Mouse (Mus musculus) stomach, embryonic 16.5 days (tissue): ENCODE results near the gene Sox9. TPM values are rescaled to one million over a fixed set of nuclear protein-coding genes. Genes with fewer than 3 reads are reported as not detected.

Experiments used
- ATAC-seq: fragments of 200-750 bp; cut with Nextera tagmentation; 2 replicates; pipeline ENCODE4 v1.8.0; 2017; ENCODE audit warnings: moderate number of reproducible peaks, moderate TSS enrichment; ENCODE audit not compliant: insufficient read depth, low FRiP score
- H3K27ac ChIP-seq: fragments of 300-500 bp; sonication (generic); 2 replicates; pipeline ENCODE4 v1.5.1; 2014; ENCODE audit warnings: low read length
- H3K27me3 ChIP-seq: fragments of 300-500 bp; sonication (generic); 2 replicates; pipeline ENCODE4 v1.6.1; 2014; ENCODE audit warnings: low read length, control low read depth, mixed read lengths; ENCODE audit not compliant: control insufficient read depth, insufficient read depth
- H3K36me3 ChIP-seq: fragments of 300-500 bp; sonication (generic); 2 replicates; pipeline ENCODE4 v1.6.1; 2014; ENCODE audit warnings: low read length; ENCODE audit not compliant: control insufficient read depth, insufficient read depth
- H3K4me1 ChIP-seq: fragments of 300-500 bp; sonication (generic); 2 replicates; pipeline ENCODE4 v1.6.1; 2014; ENCODE audit warnings: low read length, control low read depth, mixed read lengths; ENCODE audit not compliant: control insufficient read depth, insufficient read depth
- H3K4me2 ChIP-seq: fragments of 300-500 bp; sonication (generic); 2 replicates; pipeline ENCODE4 v1.6.1; 2014; ENCODE audit warnings: low read depth, low read length, mixed read lengths
- H3K4me3 ChIP-seq: fragments of 300-500 bp; sonication (generic); replicated peaks from 2 replicates; pipeline ENCODE4 v1.5.1; 2014; ENCODE audit warnings: mild to moderate bottlenecking, low read length
- H3K9ac ChIP-seq: fragments of 300-500 bp; sonication (generic); 2 replicates; pipeline ENCODE4 v1.6.1; 2014; ENCODE audit warnings: low read length
- H3K9me3 ChIP-seq: fragments of 300-500 bp; sonication (generic); replicated peaks from 2 replicates; pipeline ENCODE4 v1.6.1; 2016; ENCODE audit warnings: low read length, control low read depth; ENCODE audit not compliant: control insufficient read depth
- WGBS: fragments of 180-500 bp; shearing (Covaris S2); extraction: QIAGEN DNeasy Blood & Tissue Kit; methylation state at CpG from one replicate; pipeline ENCODE4 v1.1.7; 2014; 5-methylcytosine and 5-hydroxymethylcytosine counted together
- polyA plus RNA-seq: library from polyadenylated mRNA; unstranded; fragments of >200 nt; fragmentation: Nextera tagmentation; extraction: Ambion mirVana; gene quantifications from 2 replicates; pipeline ENCODE4 v1.2.1, GENCODE M21; 2015

The Sox9 gene
- polyA plus RNA-seq: 31.2 and 32.4 TPM in 2 replicates

DNA sequence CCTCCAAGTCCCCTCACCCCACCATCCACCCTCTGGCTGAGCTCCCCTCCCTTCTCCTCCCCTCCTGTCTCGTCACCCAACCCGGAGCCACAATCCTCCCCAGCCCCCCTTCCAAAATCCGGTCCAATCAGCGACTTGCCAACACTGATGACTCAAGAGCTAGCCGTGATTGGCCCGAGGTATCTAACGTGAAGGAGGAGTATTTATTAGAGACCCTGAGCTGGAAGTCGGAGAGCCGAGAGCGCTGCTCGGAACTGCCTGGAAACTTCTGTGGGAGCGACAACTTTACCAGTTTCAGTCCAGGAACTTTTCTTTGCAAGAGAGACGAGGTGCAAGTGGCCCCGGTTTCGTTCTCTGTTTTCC is at the start of gene Sox9:
Gene Sox9, plus strand, starts transcription at position 231 of the 363 bp plus-strand sequence.
- peak within 1 kb of the TSS; percentile 85 for H3K4me2 ChIP-seq
- H3K27ac ChIP-seq: peak within 1 kb of the TSS; percentile 95
- H3K9ac ChIP-seq: peak within 1 kb of the TSS; percentile 90
- H3K4me3 ChIP-seq: peak within 1 kb of the TSS; percentile 80
- peak; percentile 90 for ATAC-seq
- no peaks in the 10 kb centered on the region for H3K9me3 ChIP-seq
- H3K4me1 ChIP-seq: peaks cover 14% of the 10 kb centered on the region
- H3K27me3 ChIP-seq: peaks cover 5% of the 10 kb centered on the region; the same call in 1 of the 2 replicates
- WGBS: under 1% methylated on average over 15 of the region's 15 CpGs
- H3K36me3 ChIP-seq: no peaks in the 10 kb centered on the region

DNA sequence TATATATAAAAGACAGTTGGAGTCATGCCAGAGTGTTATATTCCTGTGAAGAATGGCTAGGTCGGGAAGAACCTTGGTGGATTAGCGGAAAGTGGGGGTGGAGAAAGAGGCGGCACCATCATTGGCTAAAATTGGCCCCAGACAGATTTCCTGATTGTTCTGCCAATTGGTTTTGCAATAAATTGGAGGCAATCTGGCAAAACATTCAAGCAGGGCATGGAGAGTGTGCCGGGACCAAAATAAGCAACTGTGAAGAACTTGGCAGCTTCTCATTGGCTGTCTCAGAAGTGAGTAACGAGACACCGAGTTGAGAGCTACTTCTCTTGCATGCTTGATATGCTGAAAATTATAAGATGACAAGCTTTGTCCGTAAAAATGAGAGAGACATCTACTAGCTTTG is 49.6 kb upstream of the Sox9 start:
- Histone ChIP-seq H3K4me3 (no peak overlapping the region), H3K4me2 (no peak overlapping the region), H3K36me3 (no peaks in the 10 kb centered on the region), H3K27me3 (no peaks in the 10 kb centered on the region), H3K4me1 (peaks cover 8% of the 10 kb centered on the region; the same call in 1 of the 2 replicates), H3K9ac (no peak overlapping the region), H3K9me3 (no peaks in the 10 kb centered on the region), H3K27ac (no peak overlapping the region)
- 69% methylated on average over 7 of the region's 7 CpGs for WGBS
- ATAC-seq: no peak

- H3K27ac ChIP-seq: no peak overlapping the region
- no peak for ATAC-seq
- 62% methylated on average over 5 of the region's 5 CpGs for WGBS
These were observed 45.0 kb upstream of the Sox9 start for GRCm38 (mm10) chr11:112737071-112737470.

GRCm38 (mm10) chr11:112739681-112740080 is 42.3 kb upstream of the Sox9 start:
- no peak overlapping the region for H3K9ac ChIP-seq
- ATAC-seq: no peak
- no peaks in the 10 kb centered on the region for H3K36me3 ChIP-seq
- H3K4me1 ChIP-seq: no peaks in the 10 kb centered on the region
- no peak overlapping the region for H3K27ac ChIP-seq
- no peak overlapping the region for H3K4me2 ChIP-seq
- H3K9me3 ChIP-seq: no peaks in the 10 kb centered on the region
- no peaks in the 10 kb centered on the region for H3K27me3 ChIP-seq
- 68% methylated on average over 1 of the region's 1 CpGs for WGBS
- H3K4me3 ChIP-seq: no peak overlapping the region

More at GRCm38 (mm10) chr11:112737071-112737470, 45.0 kb upstream of the Sox9 start:
- Histone ChIP-seq H3K4me3 (no peak overlapping the region), H3K9ac (no peak overlapping the region), H3K4me1 (no peaks in the 10 kb centered on the region), H3K27me3 (no peaks in the 10 kb centered on the region), H3K9me3 (no peaks in the 10 kb centered on the region), H3K36me3 (no peaks in the 10 kb centered on the region), H3K4me2 (no peak overlapping the region)

DNA sequence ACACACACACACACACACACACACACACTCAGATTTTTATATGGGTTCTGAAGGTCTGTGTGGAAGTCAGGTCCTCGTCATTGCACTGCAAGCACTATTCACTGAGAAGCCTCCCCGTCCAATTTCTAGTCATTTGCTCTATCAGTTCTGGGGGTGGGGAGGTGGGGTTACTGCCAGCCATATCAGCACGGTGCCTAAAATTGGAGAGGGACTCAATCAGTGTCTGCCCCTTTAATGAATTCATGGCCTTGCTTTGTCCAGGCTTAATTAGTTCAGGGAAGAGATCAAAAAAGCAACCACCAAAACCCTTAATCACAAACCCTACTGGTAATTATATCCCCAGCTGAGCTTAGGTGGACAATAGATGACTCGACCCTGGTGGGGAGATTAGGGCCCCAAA is 25.5 kb upstream of the Sox9 start:
- H3K36me3 ChIP-seq: no peaks in the 10 kb centered on the region
- no peak overlapping the region for H3K27ac ChIP-seq
- H3K4me2 ChIP-seq: no peak overlapping the region
- no peak overlapping the region for H3K4me3 ChIP-seq
- no peaks in the 10 kb centered on the region for H3K4me1 ChIP-seq
- no peaks in the 10 kb centered on the region for H3K9me3 ChIP-seq
- no peaks in the 10 kb centered on the region for H3K27me3 ChIP-seq
- ATAC-seq: no peak
- H3K9ac ChIP-seq: no peak overlapping the region
- WGBS: 64% methylated on average over 4 of the region's 4 CpGs

- H3K4me2 ChIP-seq: no peak overlapping the region
- H3K27ac ChIP-seq: no peak overlapping the region
- no peak for ATAC-seq
- H3K27me3 ChIP-seq: no peaks in the 10 kb centered on the region
- H3K4me3 ChIP-seq: no peak overlapping the region
- H3K4me1 ChIP-seq: no peaks in the 10 kb centered on the region
- no peaks in the 10 kb centered on the region for H3K36me3 ChIP-seq
- WGBS: 75% methylated on average over 9 of the region's 9 CpGs
- no peaks in the 10 kb centered on the region for H3K9me3 ChIP-seq
- no peak overlapping the region for H3K9ac ChIP-seq
These were observed 24.0 kb upstream of the Sox9 start for GRCm38 (mm10) chr11:112758056-112758455.

DNA sequence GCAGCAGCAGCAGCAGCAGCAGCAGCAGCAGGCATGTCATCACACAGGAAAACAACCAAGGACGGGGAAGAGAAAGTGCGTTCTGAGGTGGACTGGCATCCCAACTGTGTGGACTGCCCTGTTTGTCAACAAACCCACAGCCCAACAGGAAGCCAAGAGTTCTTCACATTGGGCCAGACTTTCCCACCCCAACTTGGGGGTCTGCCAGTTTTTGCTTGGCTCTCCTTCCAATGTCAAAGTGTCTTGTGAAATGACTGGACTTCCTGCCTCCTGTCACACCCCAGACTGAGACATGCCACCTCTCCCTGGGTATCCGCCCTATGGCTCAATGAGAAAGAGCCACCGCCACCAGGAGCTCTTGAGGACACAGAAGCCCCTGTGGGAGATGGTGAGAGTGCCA is 15.1 kb upstream of the Sox9 start:
- WGBS: 85% methylated on average over 4 of the region's 4 CpGs
- H3K9me3 ChIP-seq: no peaks in the 10 kb centered on the region
- no peak overlapping the region for H3K4me3 ChIP-seq

DNA sequence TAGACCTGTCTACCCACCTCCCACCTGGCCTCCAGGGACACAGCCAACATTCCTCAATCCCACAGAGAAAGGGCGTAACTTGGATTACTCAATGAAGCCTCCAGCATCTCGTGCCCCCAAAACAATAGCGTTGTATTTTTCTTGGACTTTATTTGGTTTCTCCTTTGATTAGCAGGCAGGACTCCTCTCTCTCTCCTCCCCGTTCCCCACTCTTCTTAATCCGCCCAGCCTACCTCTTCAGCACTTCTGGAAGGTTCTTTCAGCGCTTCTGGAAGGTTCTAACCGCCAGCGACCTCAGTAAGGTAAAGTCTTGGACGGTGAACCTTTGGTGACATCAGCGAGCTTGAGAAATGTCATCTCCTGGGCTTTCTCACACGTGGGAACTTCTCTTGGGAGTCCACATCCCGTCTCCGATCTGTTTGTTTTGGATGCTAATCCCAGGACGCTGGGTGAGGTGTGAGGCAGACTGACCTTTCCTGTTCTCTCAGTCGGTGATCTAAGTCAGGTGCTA is 14.4 kb upstream of the Sox9 start:
- Histone ChIP-seq H3K4me1 (no peaks in the 10 kb centered on the region), H3K9me3 (no peaks in the 10 kb centered on the region), H3K4me2 (no peak overlapping the region), H3K27me3 (no peaks in the 10 kb centered on the region), H3K27ac (no peak overlapping the region), H3K4me3 (no peak overlapping the region), H3K36me3 (no peaks in the 10 kb centered on the region), H3K9ac (no peak overlapping the region)
- no peak for ATAC-seq
- WGBS: 76% methylated on average over 15 of the region's 15 CpGs

More for the DNA sequence above, 15.1 kb upstream of the Sox9 start:
- no peak for ATAC-seq
- Histone ChIP-seq H3K9ac (no peak overlapping the region), H3K4me2 (no peak overlapping the region), H3K36me3 (no peaks in the 10 kb centered on the region), H3K4me1 (no peaks in the 10 kb centered on the region), H3K27ac (no peak overlapping the region), H3K27me3 (no peaks in the 10 kb centered on the region)

- H3K27me3 ChIP-seq: no peaks in the 10 kb centered on the region
- no peak overlapping the region for H3K9ac ChIP-seq
- no peaks in the 10 kb centered on the region for H3K9me3 ChIP-seq
- no peak overlapping the region for H3K4me3 ChIP-seq
- no peak overlapping the region for H3K4me2 ChIP-seq
- no peak for ATAC-seq
- H3K36me3 ChIP-seq: no peaks in the 10 kb centered on the region
- 31% methylated on average over 11 of the region's 11 CpGs for WGBS
- H3K27ac ChIP-seq: no peak overlapping the region
- H3K4me1 ChIP-seq: peaks cover 4% of the 10 kb centered on the region
These were observed 9.2 kb upstream of the Sox9 start for GRCm38 (mm10) chr11:112772791-112773355.
